Mouse (Mus musculus): ENCODE measurements around the gene Tmem184b. TPM values are rescaled to one million over a fixed set of nuclear protein-coding genes. Genes with fewer than 3 reads are reported as not detected.

Gene Tmem184b
- polyA plus RNA-seq, 1 experiment from 2014 or later: 38.8 TPM

GRCm38 (mm10) chr15:79370281-79370843, 33.0 kb downstream of the Tmem184b start:
- Histone ChIP-seq H3K4me2 (no peak overlapping the region), H3K4me1 (replicated peaks; ENCODE audit: control insufficient read depth, insufficient read depth, low read length) (peaks cover 13% of the 10 kb centered on the region), H3K4me3 (ENCODE audit: low read depth, low read length) (no peak overlapping the region), H3K27ac (ENCODE audit: low read depth, low read length) (0 out of 2 replicates have a peak overlapping the region, but pooled peaks have one; percentile 19), H3K36me3 (ENCODE audit: control insufficient read depth, insufficient read depth, low read length) (peaks cover 20% of the 10 kb centered on the region), H3K27me3 (replicated peaks; ENCODE audit: control insufficient read depth, insufficient read depth, low read length) (no peaks in the 10 kb centered on the region), H3K9me3 (ENCODE audit: control insufficient read depth, low read length) (no peaks in the 10 kb centered on the region), H3K9ac (ENCODE audit: low read depth, low read length) (no peak overlapping the region)
- WGBS: 80% methylated on average over 7 of the region's 7 CpGs
- DNase-seq (ENCODE audit: low spot score): no peak
- ATAC-seq (replicated peaks; ENCODE audit: low FRiP score): no peak

DNA sequence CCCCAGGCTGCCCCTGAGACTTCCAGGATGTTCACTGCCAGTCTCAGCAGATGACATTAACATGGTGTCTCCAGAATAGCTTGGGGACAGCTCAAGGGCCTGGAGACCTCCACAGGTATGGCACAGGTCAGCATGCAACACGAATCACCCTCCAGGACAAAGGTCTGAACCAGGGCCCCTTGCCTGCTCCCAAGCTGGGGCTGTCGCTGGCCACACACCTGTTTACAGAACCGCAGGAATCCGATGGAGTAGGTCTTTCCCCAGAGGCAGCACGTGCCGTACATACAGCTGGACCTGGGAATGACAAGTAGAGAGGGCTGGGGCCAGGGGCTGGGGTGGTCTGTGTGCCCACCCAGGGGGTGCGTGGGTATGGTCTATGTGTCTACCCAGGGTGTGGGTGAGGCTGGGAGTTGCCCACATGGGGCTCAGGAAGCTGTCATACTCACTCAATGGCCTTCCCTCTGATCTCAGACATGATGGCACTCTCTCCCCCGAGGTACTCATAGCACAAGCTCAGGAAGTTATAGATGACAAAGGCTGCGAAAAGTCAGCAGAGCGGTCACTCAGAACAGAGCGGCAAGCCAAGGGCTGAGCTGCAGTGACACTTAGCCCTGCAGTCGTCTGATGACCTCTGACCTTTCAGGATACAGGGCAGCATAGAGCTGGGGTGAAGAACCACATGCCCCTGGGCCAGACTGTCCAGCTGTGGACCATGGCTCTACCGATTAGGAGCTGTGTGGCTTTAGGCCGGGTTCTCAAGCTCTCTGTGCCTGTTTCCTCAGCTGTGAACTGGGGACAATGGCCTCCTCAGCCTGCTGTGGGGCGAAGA, 33.7 kb downstream of the Tmem184b start:
- no peak overlapping the region for H3K4me2 ChIP-seq
- no peaks in the 10 kb centered on the region for H3K9me3 ChIP-seq (ENCODE audit: control insufficient read depth, low read length)
- H3K27ac ChIP-seq (ENCODE audit: low read depth, low read length): peak overlapping the region; percentile 13
- no peak overlapping the region for H3K4me3 ChIP-seq (ENCODE audit: low read depth, low read length)
- no peak overlapping the region for H3K9ac ChIP-seq (ENCODE audit: low read depth, low read length)
- peaks cover 22% of the 10 kb centered on the region for H3K36me3 ChIP-seq (ENCODE audit: control insufficient read depth, insufficient read depth, low read length)
- H3K4me1 ChIP-seq (replicated peaks; ENCODE audit: control insufficient read depth, insufficient read depth, low read length): peaks cover 13% of the 10 kb centered on the region
- no peak for ATAC-seq (replicated peaks; ENCODE audit: low FRiP score)
- DNase-seq (ENCODE audit: low spot score): no peak
- no peaks in the 10 kb centered on the region for H3K27me3 ChIP-seq (replicated peaks; ENCODE audit: control insufficient read depth, insufficient read depth, low read length)
- WGBS: 72% methylated on average over 15 of the region's 15 CpGs

- H3K36me3 ChIP-seq (ENCODE audit: control insufficient read depth, insufficient read depth, low read length): peaks cover 25% of the 10 kb centered on the region
- ATAC-seq (replicated peaks; ENCODE audit: low FRiP score): no peak; the same call in 1 of the 2 replicates
- H3K4me3 ChIP-seq (ENCODE audit: low read depth, low read length): no peak overlapping the region
- no peaks in the 10 kb centered on the region for H3K27me3 ChIP-seq (replicated peaks; ENCODE audit: control insufficient read depth, insufficient read depth, low read length)
- no peak overlapping the region for H3K4me2 ChIP-seq
- H3K9ac ChIP-seq (ENCODE audit: low read depth, low read length): no peak overlapping the region
- no peaks in the 10 kb centered on the region for H3K9me3 ChIP-seq (ENCODE audit: control insufficient read depth, low read length)
- 79% methylated on average over 8 of the region's 8 CpGs for WGBS
- H3K4me1 ChIP-seq (replicated peaks; ENCODE audit: control insufficient read depth, insufficient read depth, low read length): peaks cover 16% of the 10 kb centered on the region
- no peak for DNase-seq (ENCODE audit: low spot score)
- peak overlapping the region; percentile 13 for H3K27ac ChIP-seq (ENCODE audit: low read depth, low read length)
Measured at GRCm38 (mm10) chr15:79368861-79369440, 34.4 kb downstream of the Tmem184b start.

DNA sequence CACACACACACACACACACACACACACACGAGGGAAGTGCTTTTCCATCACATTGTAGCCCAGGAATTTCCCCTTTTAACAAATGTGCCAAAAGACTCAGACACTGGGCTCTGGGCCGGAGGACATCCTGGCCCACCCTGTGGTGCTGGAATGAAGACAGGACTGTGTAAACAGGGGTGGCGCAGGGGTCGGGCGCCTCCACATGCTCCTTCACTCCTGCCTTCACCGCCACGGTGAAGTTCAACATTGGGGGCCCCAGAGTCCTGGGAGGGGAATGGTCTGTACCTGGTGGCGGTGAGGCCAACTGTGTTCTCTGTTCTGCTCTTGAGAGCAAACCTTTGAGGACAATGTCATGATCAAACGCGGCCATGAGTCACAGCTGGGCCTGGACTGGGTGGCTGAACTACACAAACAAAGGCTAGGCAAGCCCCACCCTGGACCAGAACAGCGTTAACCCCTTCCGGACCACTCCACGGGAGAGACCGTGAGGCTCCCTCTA, 35.0 kb downstream of the Tmem184b start:
- Histone ChIP-seq H3K9ac (ENCODE audit: low read depth, low read length) (no peak overlapping the region), H3K36me3 (ENCODE audit: control insufficient read depth, insufficient read depth, low read length) (peaks cover 25% of the 10 kb centered on the region), H3K4me3 (ENCODE audit: low read depth, low read length) (no peak overlapping the region), H3K27ac (ENCODE audit: low read depth, low read length) (peak overlapping the region; percentile 60; the same call in 1 of the 2 replicates), H3K4me1 (replicated peaks; ENCODE audit: control insufficient read depth, insufficient read depth, low read length) (peaks cover 16% of the 10 kb centered on the region), H3K9me3 (ENCODE audit: control insufficient read depth, low read length) (no peaks in the 10 kb centered on the region), H3K27me3 (replicated peaks; ENCODE audit: control insufficient read depth, insufficient read depth, low read length) (no peaks in the 10 kb centered on the region), H3K4me2 (no peak overlapping the region)
- DNase-seq (ENCODE audit: low spot score): no peak
- 67% methylated on average over 14 of the region's 14 CpGs for WGBS
- ATAC-seq (replicated peaks; ENCODE audit: low FRiP score): peak; percentile 56; the same call in 1 of the 2 replicates

- DNase-seq (ENCODE audit: low spot score) (no peak), ATAC-seq (replicated peaks; ENCODE audit: low FRiP score) (no peak)
- no peak overlapping the region for H3K27ac ChIP-seq (ENCODE audit: low read depth, low read length)
- 92% methylated on average over 5 of the region's 5 CpGs for WGBS
- no peak overlapping the region for H3K4me3 ChIP-seq (ENCODE audit: low read depth, low read length)
- peaks cover 32% of the 10 kb centered on the region for H3K36me3 ChIP-seq (ENCODE audit: control insufficient read depth, insufficient read depth, low read length)
- no peaks in the 10 kb centered on the region for H3K27me3 ChIP-seq (replicated peaks; ENCODE audit: control insufficient read depth, insufficient read depth, low read length)
- no peak overlapping the region for H3K9ac ChIP-seq (ENCODE audit: low read depth, low read length)
- no peaks in the 10 kb centered on the region for H3K9me3 ChIP-seq (ENCODE audit: control insufficient read depth, low read length)
- H3K4me2 ChIP-seq: no peak overlapping the region
- H3K4me1 ChIP-seq (replicated peaks; ENCODE audit: control insufficient read depth, insufficient read depth, low read length): peaks cover 16% of the 10 kb centered on the region
Measured at GRCm38 (mm10) chr15:79366402-79366801, 37.0 kb downstream of the Tmem184b start.

- DNase-seq (ENCODE audit: low spot score): no peak
- WGBS: 93% methylated on average over 12 of the region's 12 CpGs
- Histone ChIP-seq H3K4me1 (replicated peaks; ENCODE audit: control insufficient read depth, insufficient read depth, low read length) (peaks cover 22% of the 10 kb centered on the region), H3K4me3 (ENCODE audit: low read depth, low read length) (no peak overlapping the region), H3K4me2 (no peak overlapping the region), H3K27ac (ENCODE audit: low read depth, low read length) (no peak overlapping the region), H3K9me3 (ENCODE audit: control insufficient read depth, low read length) (no peaks in the 10 kb centered on the region), H3K27me3 (replicated peaks; ENCODE audit: control insufficient read depth, insufficient read depth, low read length) (no peaks in the 10 kb centered on the region), H3K9ac (ENCODE audit: low read depth, low read length) (no peak overlapping the region), H3K36me3 (ENCODE audit: control insufficient read depth, insufficient read depth, low read length) (peaks cover 32% of the 10 kb centered on the region)
- no peak for ATAC-seq (replicated peaks; ENCODE audit: low FRiP score)
Measured at GRCm38 (mm10) chr15:79365068-79365467, 38.3 kb downstream of the Tmem184b start.

DNA sequence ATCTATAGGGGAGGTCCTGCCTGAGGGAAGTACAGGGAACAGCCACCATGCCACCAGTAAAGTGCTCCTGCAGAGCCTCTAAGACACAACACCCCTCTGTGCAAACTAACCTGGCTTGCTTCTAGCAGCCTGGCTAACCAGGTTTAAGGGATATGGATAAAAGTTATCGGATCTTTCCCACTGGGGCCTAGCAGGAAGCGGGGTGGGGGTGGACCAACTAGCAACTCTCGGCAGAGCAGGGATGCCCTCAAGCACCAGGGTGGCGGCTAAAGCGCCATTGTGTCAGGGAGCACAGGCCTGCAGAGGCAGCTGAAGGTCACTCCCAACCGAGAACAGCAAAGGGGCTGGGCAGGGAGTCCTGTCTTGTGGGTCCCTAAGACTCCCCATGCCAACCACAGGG, 39.2 kb downstream of the Tmem184b start:
- Histone ChIP-seq H3K4me2 (no peak overlapping the region), H3K27me3 (replicated peaks; ENCODE audit: control insufficient read depth, insufficient read depth, low read length) (no peaks in the 10 kb centered on the region), H3K4me1 (replicated peaks; ENCODE audit: control insufficient read depth, insufficient read depth, low read length) (peaks cover 14% of the 10 kb centered on the region), H3K9ac (ENCODE audit: low read depth, low read length) (no peak overlapping the region), H3K9me3 (ENCODE audit: control insufficient read depth, low read length) (no peaks in the 10 kb centered on the region), H3K36me3 (ENCODE audit: control insufficient read depth, insufficient read depth, low read length) (peaks cover 27% of the 10 kb centered on the region), H3K4me3 (ENCODE audit: low read depth, low read length) (no peak overlapping the region), H3K27ac (ENCODE audit: low read depth, low read length) (no peak overlapping the region)
- DNase-seq (ENCODE audit: low spot score): no peak
- 73% methylated on average over 6 of the region's 6 CpGs for WGBS
- ATAC-seq (replicated peaks; ENCODE audit: low FRiP score): no peak

DNA sequence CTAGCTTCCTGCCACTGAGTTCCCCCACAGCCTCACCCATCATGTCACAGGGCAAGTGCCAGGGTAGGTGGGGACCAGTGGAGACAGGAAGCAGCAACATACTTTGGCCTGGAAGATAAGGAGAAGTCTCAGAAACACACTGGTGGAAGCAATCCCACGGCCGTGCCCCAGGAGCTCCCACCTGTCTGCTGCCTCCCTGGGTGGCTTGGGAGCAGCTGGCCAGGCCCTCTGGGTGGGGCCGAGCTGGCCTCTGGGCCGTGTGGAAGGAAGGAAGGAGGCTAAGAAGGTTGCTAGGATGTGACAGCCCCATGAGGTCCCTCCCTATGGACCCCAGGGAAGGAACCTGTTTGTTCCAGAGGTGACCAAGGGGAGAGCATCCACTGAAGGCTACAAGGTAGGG, 42.3 kb downstream of the Tmem184b start:
- DNase-seq (ENCODE audit: low spot score): no peak
- no peak for ATAC-seq (replicated peaks; ENCODE audit: low FRiP score)
- H3K27me3 ChIP-seq (replicated peaks; ENCODE audit: control insufficient read depth, insufficient read depth, low read length): no peaks in the 10 kb centered on the region
- no peak overlapping the region for H3K4me3 ChIP-seq (ENCODE audit: low read depth, low read length)
- peaks cover 31% of the 10 kb centered on the region for H3K4me1 ChIP-seq (replicated peaks; ENCODE audit: control insufficient read depth, insufficient read depth, low read length)
- peaks cover 19% of the 10 kb centered on the region for H3K36me3 ChIP-seq (ENCODE audit: control insufficient read depth, insufficient read depth, low read length)
- no peak overlapping the region for H3K4me2 ChIP-seq
- WGBS: 39% methylated on average over 4 of the region's 4 CpGs
- H3K27ac ChIP-seq (ENCODE audit: low read depth, low read length): no peak overlapping the region
- H3K9ac ChIP-seq (ENCODE audit: low read depth, low read length): no peak overlapping the region
- no peaks in the 10 kb centered on the region for H3K9me3 ChIP-seq (ENCODE audit: control insufficient read depth, low read length)

All from liver, embryonic 11.5 days (tissue).